Comparison of ENCODE assay signal across 27 mouse cellular contexts in genomic region chr16:57384274-57384673, GRCm38 (mm10). TPM values are rescaled to one million over a fixed set of nuclear protein-coding genes. Genes with fewer than 3 reads are reported as not detected.
A peak's percentile ranks its signal among the peaks of the same experiment; 100 is the strongest.
DNase-seq lines count a peak whose midpoint lies in the region; ATAC-seq and TF ChIP-seq lines count a peak whose summit lies in the region.
"Had no signal": no experiment of that assay in that cellular context is flagged by ENCODE, and none has a peak within 500 bp of the region (broad histone marks: within the 10 kb centered on the region; RNA-seq: fewer than 3 reads in every experiment).

No protein-coding gene starts in this region.

- no peak for TF ChIP-seq EP300 in heart, postnatal 0 days (IDR thresholded peaks at IDR 0.05; ENCODE audit: low read depth)
- peak; percentile 65 for TF ChIP-seq EP300 in lung, postnatal 0 days (IDR thresholded peaks at IDR 0.05)

- peaks cover 10% of the 10 kb centered on the region for H3K4me1 ChIP-seq in heart, postnatal 0 days (ENCODE audit: control insufficient read depth, insufficient read depth)
- peaks cover 11% of the 10 kb centered on the region for H3K4me1 ChIP-seq in heart, embryonic 12.5 days (replicated peaks)
- H3K4me1 ChIP-seq in lung, postnatal 0 days (ENCODE audit: insufficient read depth, low read depth, low read length) = no peaks in the 10 kb centered on the region
- peaks cover 34% of the 10 kb centered on the region for H3K4me1 ChIP-seq in limb, embryonic 12.5 days (replicated peaks)
- H3K4me1 ChIP-seq: forebrain, embryonic 10.5 days; forebrain, embryonic 13.5 days; hindbrain, embryonic 12.5 days; hindbrain, embryonic 15.5 days had no signal

- ATAC-seq in heart, postnatal 0 days (ENCODE audit: insufficient read depth, low read depth) = no peak
- ATAC-seq in heart, embryonic 12.5 days (ENCODE audit: insufficient number of reproducible peaks, low FRiP score) = no peak
- peak; percentile 89 for ATAC-seq in lung, postnatal 0 days
- ATAC-seq in limb, embryonic 12.5 days (ENCODE audit: insufficient number of reproducible peaks, insufficient read depth, low FRiP score, low TSS enrichment, low read depth) = no peak
- ATAC-seq: forebrain, embryonic 13.5 days; forebrain, postnatal 0 days; intestine, embryonic 16.5 days; Patski had no signal

- DNase-seq in heart, postnatal 0 days (ENCODE audit: low spot score) = no peak
- DNase-seq in lung, postnatal 0 days (ENCODE audit: low spot score) = no peak
- DNase-seq in lung, postnatal 25 days (ENCODE audit: low spot score) = no peak
- no peak for DNase-seq in adrenal gland, adult 8-10 months
- no peak for DNase-seq in ovary, postnatal 10 days (ENCODE audit: low spot score)
- DNase-seq: adrenal gland, postnatal 14 days; B cell, adult 2 months; cerebellum, adult 11 months; cerebellum, adult 2 months; cerebellum, adult 9-11 months; cerebellum, postnatal 36 days; embryo, embryonic 11 days; forebrain, postnatal 0 days; gastrocnemius, adult 2 months; gastrocnemius, postnatal 14 days; heart, adult 18-20 months had no signal

- no peak overlapping the region for H3K9ac ChIP-seq in heart, postnatal 0 days (replicated peaks; ENCODE audit: low read depth, low read length)
- no peak overlapping the region for H3K9ac ChIP-seq in heart, embryonic 12.5 days
- H3K9ac ChIP-seq in lung, postnatal 0 days (replicated peaks; ENCODE audit: low read depth) = no peak overlapping the region
- H3K9ac ChIP-seq in limb, embryonic 12.5 days (replicated peaks) = no peak overlapping the region
- H3K9ac ChIP-seq: forebrain, embryonic 13.5 days; forebrain, postnatal 0 days; heart, embryonic 13.5 days; hindbrain, embryonic 12.5 days; hindbrain, embryonic 15.5 days had no signal

- no peaks in the 10 kb centered on the region for H3K27me3 ChIP-seq in heart, postnatal 0 days (ENCODE audit: control insufficient read depth, insufficient read depth, low read length)
- H3K27me3 ChIP-seq in heart, embryonic 12.5 days (replicated peaks) = no peaks in the 10 kb centered on the region
- H3K27me3 ChIP-seq in lung, postnatal 0 days (replicated peaks; ENCODE audit: insufficient read depth, low read length) = no peaks in the 10 kb centered on the region
- H3K27me3 ChIP-seq in limb, embryonic 12.5 days = no peaks in the 10 kb centered on the region
- H3K27me3 ChIP-seq: CH12.LX; forebrain, embryonic 13.5 days; heart, embryonic 13.5 days; hindbrain, embryonic 12.5 days; hindbrain, embryonic 15.5 days; Patski had no signal

- H3K27ac ChIP-seq in heart, postnatal 0 days (ENCODE audit: low read depth) = 0 out of 2 replicates have a peak overlapping the region, but pooled peaks have one; percentile 46
- no peak overlapping the region for H3K27ac ChIP-seq in heart, embryonic 12.5 days (ENCODE audit: poor library complexity, severe bottlenecking)
- H3K27ac ChIP-seq in lung, postnatal 0 days (ENCODE audit: low read length) = peak overlapping the region; percentile 51
- peak overlapping the region; percentile 19; the same call in 1 of the 2 replicates for H3K27ac ChIP-seq in limb, embryonic 12.5 days
- H3K27ac ChIP-seq: forebrain, embryonic 10.5 days; forebrain, embryonic 13.5 days; gastrocnemius, adult 2 months; hindbrain, embryonic 12.5 days; hindbrain, embryonic 15.5 days had no signal

- H3K4me3 ChIP-seq in heart, postnatal 0 days (ENCODE audit: low read depth, low read length) = no peak overlapping the region
- H3K4me3 ChIP-seq in heart, embryonic 12.5 days = no peak overlapping the region
- H3K4me3 ChIP-seq in lung, postnatal 0 days (ENCODE audit: low read depth, low read length) = no peak overlapping the region
- H3K4me3 ChIP-seq in limb, embryonic 12.5 days (replicated peaks) = no peak overlapping the region
- H3K4me3 ChIP-seq: forebrain, embryonic 10.5 days; forebrain, embryonic 13.5 days; gastrocnemius, adult 2 months; heart, embryonic 13.5 days; hindbrain, embryonic 12.5 days; hindbrain, embryonic 15.5 days had no signal

- H3K9me3 ChIP-seq in heart, postnatal 0 days (replicated peaks; ENCODE audit: control insufficient read depth, low read length) = no peaks in the 10 kb centered on the region
- H3K9me3 ChIP-seq in heart, embryonic 12.5 days (replicated peaks) = 0 out of 2 replicates have a peak, but pooled peaks cover 3% of the 10 kb centered on the region
- no peaks in the 10 kb centered on the region; the same call in 1 of the 2 replicates for H3K9me3 ChIP-seq in lung, postnatal 0 days (ENCODE audit: low read length)
- H3K9me3 ChIP-seq in limb, embryonic 12.5 days = 0 out of 2 replicates have a peak, but pooled peaks cover 4% of the 10 kb centered on the region
- H3K9me3 ChIP-seq: forebrain, embryonic 10.5 days; heart, embryonic 13.5 days; hindbrain, embryonic 12.5 days; hindbrain, embryonic 15.5 days had no signal

- H3K36me3 ChIP-seq in heart, postnatal 0 days (replicated peaks; ENCODE audit: control insufficient read depth, insufficient read depth, low read length) = no peaks in the 10 kb centered on the region
- H3K36me3 ChIP-seq in heart, embryonic 12.5 days = no peaks in the 10 kb centered on the region
- no peaks in the 10 kb centered on the region for H3K36me3 ChIP-seq in lung, postnatal 0 days (ENCODE audit: insufficient read depth, low read length)
- H3K36me3 ChIP-seq in limb, embryonic 12.5 days = no peaks in the 10 kb centered on the region
- H3K36me3 ChIP-seq: forebrain, embryonic 10.5 days; G1E; hindbrain, embryonic 12.5 days; hindbrain, embryonic 15.5 days had no signal

- TF ChIP-seq CTCF in heart, postnatal 0 days (IDR thresholded peaks at IDR 0.05; ENCODE audit: low read depth) = no peak
- TF ChIP-seq CTCF in lung, postnatal 0 days (IDR thresholded peaks at IDR 0.05) = no peak

- WGBS in heart, postnatal 0 days = 81% methylated on average over 2 of the region's 2 CpGs
- WGBS in heart, embryonic 12.5 days = 80% methylated on average over 2 of the region's 2 CpGs
- 62% methylated on average over 2 of the region's 2 CpGs for WGBS in lung, postnatal 0 days
- 81% methylated on average over 2 of the region's 2 CpGs for WGBS in limb, embryonic 12.5 days

- no peak overlapping the region for H3K4me2 ChIP-seq in heart, postnatal 0 days (ENCODE audit: low read depth, low read length)
- H3K4me2 ChIP-seq in heart, embryonic 12.5 days = no peak overlapping the region
- no peak overlapping the region for H3K4me2 ChIP-seq in lung, postnatal 0 days (replicated peaks; ENCODE audit: low read depth, low read length)
- no peak overlapping the region for H3K4me2 ChIP-seq in limb, embryonic 12.5 days
- H3K4me2 ChIP-seq: forebrain, embryonic 13.5 days; heart, embryonic 13.5 days; hindbrain, embryonic 12.5 days; hindbrain, embryonic 15.5 days had no signal

RNA-seq across cellular contexts. Expression of gene Filip1l, which starts 31.4 kb away (rescaled TPM):
- 14.1 and 18.2 TPM in 2 replicates for total RNA-seq in heart, postnatal 0 days (2014; rRNA removed; ENCODE audit: low replicate concordance)
- 23.8 and 26.0 TPM in 2 replicates for polyA plus RNA-seq in heart, postnatal 0 days (2015; fragmentation: Nextera tagmentation; extraction: Ambion mirVana)
- polyA plus RNA-seq in heart, embryonic 12.5 days (2016; fragmentation: Nextera tagmentation; extraction: Ambion mirVana) = 27.8 and 31.0 TPM in 2 replicates
- 37.7 and 41.6 TPM in 2 replicates for polyA plus RNA-seq in lung, postnatal 0 days (2015; fragmentation: Nextera tagmentation; extraction: Ambion mirVana)
- 25.5 and 30.4 TPM in 2 replicates for polyA plus RNA-seq in limb, embryonic 12.5 days (2016; fragmentation: Nextera tagmentation; extraction: Ambion mirVana)
- total RNA-seq in adrenal gland, adult 8-10 months (2022) = 10 to 100 TPM; 15.2 to 32.3 (median 24.5) TPM
